Mouse (Mus musculus) small intestine, adult 2 months (tissue): ENCODE measurements around the gene Homer2.

Source experiments
- CTCF ChIP-seq: fragments of 200-500 bp; IDR thresholded peaks from 2 replicates; pipeline ENCODE4 v1.5.1; 2012; ENCODE audit warnings: low read depth, mild to moderate bottlenecking, control low read depth, inconsistent platforms, low read length, moderate library complexity, mixed read lengths; ENCODE audit not compliant: insufficient replicate concordance, insufficient read length; ENCODE audit errors: extremely low read depth
- POLR2A ChIP-seq: fragments of 200-500 bp; IDR thresholded peaks from 2 replicates; pipeline ENCODE4 v1.6.1; 2012; ENCODE audit warnings: low read depth, mild to moderate bottlenecking, control low read depth, inconsistent platforms, low read length, moderate library complexity

GRCm38 (mm10) chr7:81644551-81645235 is 62.6 kb downstream of the Homer2 start:
- TF ChIP-seq CTCF (no peak), POLR2A (no peak)
